Mouse (Mus musculus) layer of hippocampus, adult 9-11 months (tissue): ENCODE data around the gene 4932438H23Rik.

Source experiments
- DNase-seq: peaks from one replicate; pipeline ENCODE4 v3.0.0; 2022

The 4932438H23Rik gene

DNA sequence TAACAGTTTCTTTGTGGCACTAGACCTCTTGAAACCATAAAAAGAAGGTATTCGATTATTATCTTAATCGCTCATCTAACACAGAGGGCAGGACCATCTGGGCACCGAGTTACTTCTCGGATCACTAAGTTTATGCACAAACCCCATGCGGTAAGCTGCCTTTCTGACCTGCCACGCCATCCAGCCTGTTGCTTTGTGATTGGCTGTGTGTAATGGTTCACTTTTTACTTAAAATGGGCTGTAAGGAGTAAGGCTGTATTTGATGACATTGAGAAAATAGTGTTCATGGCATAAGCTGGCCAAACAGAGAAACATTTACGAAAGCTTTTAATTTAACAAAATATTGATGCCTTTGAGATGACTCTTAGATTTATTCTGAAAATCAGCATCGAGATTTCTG, at the start of gene 4932438H23Rik:
4932438H23Rik (minus strand) TSS at position 101 of the 400 bp plus-strand sequence.
- no peak for DNase-seq

- DNase-seq: no peak
Measured at GRCm38 (mm10) chr16:91140991-91141630, 46.2 kb upstream of the 4932438H23Rik start.

GRCm38 (mm10) chr16:91140457-91140856, 45.5 kb upstream of the 4932438H23Rik start:
- DNase-seq: peak; percentile 4

DNA sequence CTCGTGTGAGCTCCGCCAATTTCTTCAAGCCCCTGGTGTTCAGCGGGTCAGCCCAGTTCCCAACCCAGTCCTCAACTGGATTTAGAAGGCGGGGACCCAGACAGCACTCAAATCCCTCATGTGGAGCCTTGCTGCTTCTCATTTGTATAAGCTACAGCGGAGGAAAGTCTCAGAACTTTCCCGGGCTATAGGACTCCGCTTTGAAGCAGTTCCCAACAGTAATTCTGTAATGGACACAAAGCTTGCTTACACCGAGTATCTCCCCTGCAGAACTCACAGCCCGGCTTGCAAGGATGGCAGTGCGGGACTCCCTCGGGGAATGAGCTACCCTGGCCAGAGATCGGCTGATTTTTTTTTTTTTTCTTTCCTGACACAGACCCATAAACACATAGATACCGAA, 45.1 kb upstream of the 4932438H23Rik start:
- DNase-seq: no peak

GRCm38 (mm10) chr16:91139481-91139880, 44.6 kb upstream of the 4932438H23Rik start:
- DNase-seq: peak; percentile 28

- DNase-seq: no peak
Measured at GRCm38 (mm10) chr16:91138736-91139135, 43.8 kb upstream of the 4932438H23Rik start.

- DNase-seq: no peak
Measured at GRCm38 (mm10) chr16:91138151-91138550, 43.2 kb upstream of the 4932438H23Rik start.

GRCm38 (mm10) chr16:91136607-91137006, 41.7 kb upstream of the 4932438H23Rik start:
- no peak for DNase-seq

DNA sequence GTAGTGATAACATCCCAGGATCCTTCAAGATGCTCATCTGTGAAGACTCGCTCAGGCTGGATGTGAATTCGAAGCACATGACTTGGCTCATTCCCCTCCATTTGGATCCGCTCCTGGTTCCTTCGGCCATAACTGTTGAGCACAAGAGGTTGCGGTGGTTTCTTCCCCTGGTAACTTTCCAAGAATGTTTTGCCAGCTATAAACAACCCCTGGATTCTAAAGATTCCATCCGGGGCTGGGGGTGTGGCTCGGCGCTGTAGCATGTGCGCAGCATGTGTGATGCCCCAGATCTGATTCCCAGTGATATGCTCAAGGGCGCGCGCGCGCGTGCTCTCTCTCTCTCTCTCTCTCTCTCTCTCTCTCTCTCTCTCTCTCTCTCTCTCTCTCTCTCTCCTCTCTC, 35.0 kb upstream of the 4932438H23Rik start:
- no peak for DNase-seq

GRCm38 (mm10) chr16:91128431-91128830, 33.5 kb upstream of the 4932438H23Rik start:
- DNase-seq: no peak

GRCm38 (mm10) chr16:91126734-91127524, 32.0 kb upstream of the 4932438H23Rik start:
- no peak for DNase-seq

- no peak for DNase-seq
Measured at GRCm38 (mm10) chr16:91124256-91124655, 29.3 kb upstream of the 4932438H23Rik start.

DNA sequence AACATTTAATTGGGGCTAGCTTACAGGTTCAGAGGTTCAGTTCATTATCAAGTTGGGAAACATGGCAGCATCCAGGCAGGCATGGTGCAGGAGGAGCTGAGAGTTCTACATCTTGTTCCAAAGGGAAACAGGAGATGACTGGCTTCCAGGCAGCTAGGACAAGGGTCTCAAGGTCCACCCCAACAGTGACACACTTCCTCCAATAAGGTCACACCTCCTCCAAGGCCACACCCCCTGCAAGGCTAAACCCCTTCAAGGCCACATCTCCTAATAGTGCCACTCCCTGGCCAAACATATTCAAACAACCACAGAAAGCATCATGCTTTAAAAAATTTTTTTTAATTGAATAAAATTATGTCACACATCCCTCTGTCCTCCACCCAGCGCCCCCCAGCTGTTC, 28.9 kb upstream of the 4932438H23Rik start:
- DNase-seq: no peak

GRCm38 (mm10) chr16:91119879-91120278, 25.0 kb upstream of the 4932438H23Rik start:
- DNase-seq: no peak

GRCm38 (mm10) chr16:91116696-91117095, 21.8 kb upstream of the 4932438H23Rik start:
- DNase-seq: no peak

- DNase-seq: no peak
Measured at GRCm38 (mm10) chr16:91116006-91116405, 21.1 kb upstream of the 4932438H23Rik start.

DNA sequence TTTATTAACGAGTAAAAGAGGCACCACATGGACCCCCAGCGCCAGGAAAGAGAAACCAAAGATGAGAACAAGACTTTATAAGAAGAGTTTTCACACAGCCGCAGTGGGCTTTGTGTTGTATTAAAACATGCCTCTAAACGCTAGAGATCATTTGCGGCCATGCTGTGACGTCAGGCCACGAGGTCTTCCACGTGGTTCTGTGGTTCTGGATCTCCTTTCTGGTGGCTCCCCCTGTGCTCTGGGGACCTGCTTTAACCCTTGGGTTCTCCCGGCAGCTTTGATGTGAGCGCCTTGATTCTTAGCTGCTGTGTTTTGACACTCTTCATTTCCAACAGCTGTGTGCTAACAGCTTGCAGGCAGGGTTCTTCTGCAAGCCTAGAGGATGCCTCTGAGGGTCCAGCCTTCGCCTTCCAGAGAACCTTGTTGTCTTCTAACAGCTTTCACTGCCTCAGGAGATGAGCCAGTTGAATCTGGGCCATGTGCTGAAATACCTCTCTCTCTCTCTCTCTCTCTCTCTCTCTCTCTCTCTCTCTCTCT, 16.1 kb upstream of the 4932438H23Rik start:
- DNase-seq: no peak

- no peak for DNase-seq
Measured at GRCm38 (mm10) chr16:91107608-91108007, 12.7 kb upstream of the 4932438H23Rik start.

DNA sequence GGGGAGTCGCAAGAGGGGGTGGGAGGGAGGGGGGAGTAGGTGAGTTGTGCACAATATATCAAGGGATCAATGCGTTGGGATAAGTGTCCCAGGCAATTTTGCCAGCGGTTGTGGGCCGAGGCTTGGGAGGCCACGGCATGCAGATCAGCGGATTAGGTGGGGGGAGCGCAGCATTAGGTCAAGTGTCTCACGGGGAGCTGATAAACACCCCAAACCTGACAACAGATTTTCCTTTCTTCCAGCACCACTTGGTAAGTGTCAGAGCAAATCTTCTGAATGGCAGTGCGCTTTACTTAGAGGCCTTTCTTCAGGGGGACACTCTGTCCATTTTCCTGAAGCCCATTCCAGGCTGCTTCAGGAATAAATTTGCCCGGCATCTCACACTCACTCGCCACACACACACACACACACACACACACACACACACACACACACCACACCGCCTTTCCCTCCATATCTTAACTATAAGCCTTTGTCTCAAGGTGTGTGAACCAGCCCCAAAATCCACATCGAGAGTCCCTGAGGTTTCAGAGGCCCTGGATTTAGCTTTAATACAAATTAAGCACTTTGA, 10.6 kb upstream of the 4932438H23Rik start:
- DNase-seq: no peak

- DNase-seq: no peak
Measured at GRCm38 (mm10) chr16:91104821-91105480, 10.0 kb upstream of the 4932438H23Rik start.

GRCm38 (mm10) chr16:91103386-91103785, 8.5 kb upstream of the 4932438H23Rik start:
- no peak for DNase-seq

- no peak for DNase-seq
Measured at GRCm38 (mm10) chr16:91100484-91100883, 5.6 kb upstream of the 4932438H23Rik start.

- DNase-seq: no peak
Measured at GRCm38 (mm10) chr16:91099444-91100065, 4.6 kb upstream of the 4932438H23Rik start.
